Mouse (Mus musculus) heart, postnatal 10 days (tissue): ENCODE data around the gene Klhl31. TPM values are rescaled to one million over a fixed set of nuclear protein-coding genes. Genes with fewer than 3 reads are reported as not detected.

Source experiments
- DNase-seq, 2 experiments: peaks; one replicate each; pipeline ENCODE4 v3.0.0; 2021
- intact Hi-C: fragments of 180-260 bp; cut with DNase I; formaldehyde crosslinking; loops from one replicate; pipeline ENCODE4 v1.15.1; 2025
- total RNA-seq, 2 experiments: library from RNA; stranded (reverse); gene quantifications; 2 replicates each; pipeline ENCODE4 v1.2.3; 2021

Gene Klhl31
- total RNA-seq, 2 experiments from 2014 or later = 115 to 125 TPM

GRCm38 (mm10) chr9:77622874-77623273 is 13.4 kb upstream of the Klhl31 start:
- intact Hi-C loops = no loop called here
- DNase-seq = no peak

GRCm38 (mm10) chr9:77623318-77624050 is 12.8 kb upstream of the Klhl31 start:
- no peak for DNase-seq
- intact Hi-C loops = no loop called here

- DNase-seq = no peak
- intact Hi-C loops = no loop called here
Measured at GRCm38 (mm10) chr9:77624171-77624570, 12.1 kb upstream of the Klhl31 start.

- intact Hi-C loops = no loop called here
- DNase-seq = peak; percentile 54 to 74
Measured at GRCm38 (mm10) chr9:77628676-77629075, 7.6 kb upstream of the Klhl31 start.

- DNase-seq = peak in 1 of 2 experiments; percentile 31
- intact Hi-C loops = no loop called here
Measured at GRCm38 (mm10) chr9:77629708-77630107, 6.6 kb upstream of the Klhl31 start.

- no peak for DNase-seq
- intact Hi-C loops = no loop called here
Measured at GRCm38 (mm10) chr9:77630764-77631163, 5.5 kb upstream of the Klhl31 start.

GRCm38 (mm10) chr9:77632432-77632831 is 3.9 kb upstream of the Klhl31 start:
- intact Hi-C loops = no loop called here
- no peak for DNase-seq

- intact Hi-C loops = no loop called here
- no peak for DNase-seq
Measured at GRCm38 (mm10) chr9:77636003-77636402, 297 bp upstream of the Klhl31 start.

GRCm38 (mm10) chr9:77637357-77637756 is 1.1 kb downstream of the Klhl31 start:
- peak; percentile 53 to 55 for DNase-seq
- intact Hi-C loops = no loop called here

- intact Hi-C loops = no loop called here
- no peak for DNase-seq
Measured at GRCm38 (mm10) chr9:77645176-77645575, 8.9 kb downstream of the Klhl31 start.

- intact Hi-C loops = no loop called here
- no peak for DNase-seq
Measured at GRCm38 (mm10) chr9:77651847-77652246, 15.5 kb downstream of the Klhl31 start.

GRCm38 (mm10) chr9:77653907-77654306 is 17.6 kb downstream of the Klhl31 start:
- intact Hi-C loops = loop anchor here (2.0 kb wide), 1 partner anchor 103 kb away; no protein-coding TSS in a partner anchor
- DNase-seq = no peak

- peak; percentile 20 to 47 for DNase-seq
- intact Hi-C loops = loop anchor here (2.0 to 5.0 kb wide), 3 partner anchors 43 to 367 kb away; no protein-coding TSS in a partner anchor
Measured at GRCm38 (mm10) chr9:77655181-77655934, 19.1 kb downstream of the Klhl31 start.

- intact Hi-C loops = loop anchor here (2.0 to 5.0 kb wide), 4 partner anchors 44 to 366 kb away; no protein-coding TSS in a partner anchor
- DNase-seq = peak; percentile 61 to 72
Measured at GRCm38 (mm10) chr9:77655935-77656288, 19.6 kb downstream of the Klhl31 start.

- DNase-seq = peak in 1 of 2 experiments; percentile 20
- intact Hi-C loops = loop anchor here (2.0 kb wide), 1 partner anchor 92 kb away; the partner anchor contains the start of gene Gclc
Measured at GRCm38 (mm10) chr9:77662917-77663316, 26.6 kb downstream of the Klhl31 start.

GRCm38 (mm10) chr9:77670095-77670494 is 33.8 kb downstream of the Klhl31 start:
- intact Hi-C loops = loop anchor here (5.0 kb wide), 1 partner anchor 52 kb away; no protein-coding TSS in a partner anchor

GRCm38 (mm10) chr9:77671004-77671403 is 34.7 kb downstream of the Klhl31 start:
- no peak for DNase-seq
- intact Hi-C loops = loop anchor here (5.0 kb wide), 1 partner anchor 51 kb away; no protein-coding TSS in a partner anchor

More at GRCm38 (mm10) chr9:77670095-77670494, 33.8 kb downstream of the Klhl31 start:
- DNase-seq = no peak

GRCm38 (mm10) chr9:77673218-77673617 is 36.9 kb downstream of the Klhl31 start:
- no peak for DNase-seq
- intact Hi-C loops = loop anchor here (5.0 kb wide), 1 partner anchor 49 kb away; no protein-coding TSS in a partner anchor

GRCm38 (mm10) chr9:77673986-77674385 is 37.7 kb downstream of the Klhl31 start:
- intact Hi-C loops = loop anchor here (5.0 kb wide), 1 partner anchor 48 kb away; no protein-coding TSS in a partner anchor

GRCm38 (mm10) chr9:77684938-77685337 is 48.6 kb downstream of the Klhl31 start:
- intact Hi-C loops = loop anchor here (5.0 kb wide), 1 partner anchor 67 kb away; the partner anchor contains the start of gene Gclc
- DNase-seq = no peak

More at GRCm38 (mm10) chr9:77673986-77674385, 37.7 kb downstream of the Klhl31 start:
- DNase-seq = no peak
